Mouse (Mus musculus): Measurements from ENCODE around the gene Cox5a.

Gene Cox5a

GRCm38 (mm10) chr9:57562896-57563372, 41.9 kb downstream of the Cox5a start:
- DNase-seq (ENCODE audit: low spot score) = peak; percentile 32

- no peak for DNase-seq (ENCODE audit: low spot score)
These were observed 43.5 kb downstream of the Cox5a start for GRCm38 (mm10) chr9:57564609-57565008.

- DNase-seq (ENCODE audit: low spot score) = peak; percentile 38
These were observed 44.7 kb downstream of the Cox5a start for GRCm38 (mm10) chr9:57565741-57566221.

- no peak for DNase-seq (ENCODE audit: low spot score)
These were observed 45.8 kb downstream of the Cox5a start for GRCm38 (mm10) chr9:57566846-57567245.

GRCm38 (mm10) chr9:57568500-57568899, 47.4 kb downstream of the Cox5a start:
- DNase-seq (ENCODE audit: low spot score) = no peak

GRCm38 (mm10) chr9:57574397-57574796, 53.3 kb downstream of the Cox5a start:
- no peak for DNase-seq (ENCODE audit: low spot score)

- DNase-seq (ENCODE audit: low spot score) = no peak
These were observed 54.5 kb downstream of the Cox5a start for GRCm38 (mm10) chr9:57575577-57575976.

- DNase-seq (ENCODE audit: low spot score) = no peak
These were observed 56.2 kb downstream of the Cox5a start for GRCm38 (mm10) chr9:57577144-57577849.
